Mouse (Mus musculus) stomach, embryonic 15.5 days (tissue): Measurements from ENCODE around the gene Ms4a10. TPM values are rescaled to one million over a fixed set of nuclear protein-coding genes. Genes with fewer than 3 reads are reported as not detected.
A peak's percentile ranks its signal among the peaks of the same experiment; 100 is the strongest.

Experiments used
- ATAC-seq: fragments of 200-750 bp; cut with Nextera tagmentation; 2 replicates; pipeline ENCODE4 v1.8.0; 2017; ENCODE audit warnings: low read depth, moderate number of reproducible peaks, moderate TSS enrichment; ENCODE audit not compliant: insufficient read depth, low FRiP score
- H3K27ac ChIP-seq: fragments of 300-500 bp; sonication (generic); 2 replicates; pipeline ENCODE4 v1.5.1; 2015; ENCODE audit warnings: mild to moderate bottlenecking, inconsistent platforms
- H3K27me3 ChIP-seq: fragments of 300-500 bp; sonication (generic); replicated peaks from 2 replicates; pipeline ENCODE4 v1.6.1; 2015; ENCODE audit warnings: inconsistent platforms
- H3K36me3 ChIP-seq: fragments of 300-500 bp; sonication (generic); 2 replicates; pipeline ENCODE4 v1.6.1; 2015; ENCODE audit warnings: inconsistent platforms
- H3K4me1 ChIP-seq: fragments of 300-500 bp; sonication (generic); 2 replicates; pipeline ENCODE4 v1.6.1; 2015; ENCODE audit warnings: inconsistent platforms
- H3K4me2 ChIP-seq: fragments of 300-500 bp; sonication (generic); 2 replicates; pipeline ENCODE4 v1.6.1; 2015; ENCODE audit warnings: mild to moderate bottlenecking, inconsistent platforms
- H3K4me3 ChIP-seq: fragments of 300-500 bp; sonication (generic); replicated peaks from 2 replicates; pipeline ENCODE4 v1.5.1; 2015; ENCODE audit warnings: inconsistent platforms
- H3K9ac ChIP-seq: fragments of 300-500 bp; sonication (generic); 2 replicates; pipeline ENCODE4 v1.6.1; 2015; ENCODE audit warnings: inconsistent platforms
- H3K9me3 ChIP-seq: fragments of 300-500 bp; sonication (generic); 2 replicates; pipeline ENCODE4 v1.6.1; 2016; ENCODE audit warnings: inconsistent platforms
- WGBS: fragments of 180-500 bp; shearing (Covaris S2); methylation state at CpG from one replicate; pipeline ENCODE4 v1.1.7; 2015; 5-methylcytosine and 5-hydroxymethylcytosine counted together
- polyA plus RNA-seq: library from polyadenylated mRNA; unstranded; fragments of >200 nt; fragmentation: Nextera tagmentation; extraction: Ambion mirVana; gene quantifications from 2 replicates; pipeline ENCODE4 v1.2.1, GENCODE M21; 2015

Gene Ms4a10
- polyA plus RNA-seq, 1 experiment from 2014 or later = 7.0 TPM

DNA sequence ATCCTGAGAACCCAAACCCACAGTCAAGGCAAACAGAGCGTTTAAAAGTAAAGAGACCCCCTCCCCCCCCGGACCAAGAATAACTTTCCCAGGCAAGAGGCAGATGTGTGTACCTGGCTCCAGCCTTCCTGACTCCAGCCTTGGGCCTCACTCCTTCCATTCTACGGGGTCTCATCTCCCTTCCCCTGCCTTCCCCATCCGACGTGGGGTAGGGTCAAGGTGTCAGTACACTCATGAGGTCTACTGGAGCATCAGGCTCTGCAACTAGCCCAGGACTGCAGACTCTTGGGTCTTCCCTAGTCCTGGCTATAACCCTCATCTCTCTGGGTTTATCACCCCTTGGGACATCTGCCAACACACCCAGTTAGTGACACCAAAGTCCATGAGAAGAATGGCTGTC lies 5.7 kb upstream of the Ms4a10 start:
- ATAC-seq = no peak
- Histone ChIP-seq H3K4me3 (no peak overlapping the region), H3K4me2 (no peak overlapping the region), H3K9me3 (no peaks in the 10 kb centered on the region), H3K9ac (no peak overlapping the region), H3K36me3 (no peaks in the 10 kb centered on the region), H3K27me3 (no peaks in the 10 kb centered on the region), H3K27ac (no peak overlapping the region), H3K4me1 (0 out of 2 replicates have a peak, but pooled peaks cover 5% of the 10 kb centered on the region)
- WGBS = 83% methylated on average over 5 of the region's 5 CpGs

DNA sequence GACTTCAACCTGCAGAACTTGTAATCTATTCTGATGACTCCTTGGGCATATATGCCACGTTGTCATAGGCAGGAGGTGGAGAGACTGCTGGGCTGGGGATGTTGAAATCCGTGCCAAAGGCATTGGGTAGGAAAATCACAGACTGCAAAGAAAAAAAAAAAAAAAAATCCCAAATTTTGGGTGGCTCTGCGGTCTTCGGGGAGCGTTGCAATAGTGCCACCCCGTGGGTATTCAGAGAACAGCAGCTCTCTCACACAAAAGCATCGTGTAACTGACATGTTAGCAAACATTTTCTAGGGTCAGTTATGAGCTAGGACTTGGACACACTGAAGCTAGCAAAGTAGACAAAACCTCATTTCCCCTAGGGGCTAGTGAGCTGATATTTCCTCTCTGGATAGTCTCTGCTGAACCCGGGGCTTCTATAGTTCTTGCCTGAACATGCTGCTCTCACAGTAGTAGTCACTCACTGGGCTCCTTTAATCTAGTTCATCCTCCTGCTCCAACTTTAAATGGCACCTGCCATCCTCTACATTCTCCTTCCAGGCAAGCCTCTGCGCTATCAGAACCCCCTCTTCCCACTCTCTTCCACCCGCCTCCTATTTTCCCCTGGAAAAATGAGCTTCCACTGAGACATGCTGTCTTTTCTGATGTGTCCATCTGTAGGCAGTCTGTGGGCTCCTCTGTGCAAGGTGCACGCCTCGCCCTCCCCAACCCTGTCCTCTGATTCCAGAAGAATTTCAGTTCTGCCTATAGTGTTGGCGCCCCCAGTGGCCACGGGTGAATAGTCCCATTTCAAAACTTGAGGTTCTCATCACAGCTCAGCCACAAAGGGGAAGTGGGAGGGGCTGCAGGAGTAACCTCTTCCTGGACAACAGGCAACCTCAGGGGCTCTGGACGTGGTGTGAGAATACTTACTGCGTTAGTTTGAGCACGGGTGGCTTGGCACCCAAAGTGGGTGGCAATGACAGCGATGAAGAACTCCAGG lies 5.0 kb upstream of the Ms4a10 start:
- Histone ChIP-seq H3K4me1 (0 out of 2 replicates have a peak, but pooled peaks cover 6% of the 10 kb centered on the region), H3K36me3 (no peaks in the 10 kb centered on the region), H3K4me2 (peak overlapping the region; percentile 23), H3K9ac (no peak overlapping the region), H3K27me3 (no peaks in the 10 kb centered on the region), H3K9me3 (no peaks in the 10 kb centered on the region), H3K27ac (no peak overlapping the region), H3K4me3 (no peak overlapping the region)
- ATAC-seq = no peak
- 12% methylated on average over 18 of the region's 18 CpGs for WGBS

DNA sequence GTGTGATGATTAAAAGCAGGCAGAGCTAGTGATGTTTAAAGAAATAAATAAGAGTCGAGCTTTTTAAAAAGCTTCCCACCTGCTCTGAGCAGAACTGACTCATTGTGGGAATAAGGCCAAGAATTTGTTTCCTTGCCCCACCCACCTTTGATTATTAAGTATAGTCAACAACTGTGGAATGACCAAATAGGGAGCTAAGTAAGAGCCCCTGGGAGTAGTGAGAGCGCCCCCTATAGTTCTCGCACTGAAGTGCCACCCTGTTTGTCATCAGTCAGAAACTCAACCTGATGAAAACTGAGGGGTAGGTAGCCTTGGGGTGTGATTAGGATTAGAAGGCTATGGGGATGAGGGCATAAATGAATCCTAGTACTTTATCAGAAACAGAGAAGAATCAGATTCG lies 1.8 kb upstream of the Ms4a10 start:
- no peak overlapping the region for H3K9ac ChIP-seq
- no peak overlapping the region for H3K27ac ChIP-seq
- peaks cover 22% of the 10 kb centered on the region for H3K4me1 ChIP-seq
- WGBS = 33% methylated on average over 4 of the region's 4 CpGs
- H3K9me3 ChIP-seq = no peaks in the 10 kb centered on the region
- H3K4me3 ChIP-seq = no peak overlapping the region
- no peak overlapping the region for H3K4me2 ChIP-seq
- H3K27me3 ChIP-seq = no peaks in the 10 kb centered on the region
- no peak for ATAC-seq
- H3K36me3 ChIP-seq = no peaks in the 10 kb centered on the region

DNA sequence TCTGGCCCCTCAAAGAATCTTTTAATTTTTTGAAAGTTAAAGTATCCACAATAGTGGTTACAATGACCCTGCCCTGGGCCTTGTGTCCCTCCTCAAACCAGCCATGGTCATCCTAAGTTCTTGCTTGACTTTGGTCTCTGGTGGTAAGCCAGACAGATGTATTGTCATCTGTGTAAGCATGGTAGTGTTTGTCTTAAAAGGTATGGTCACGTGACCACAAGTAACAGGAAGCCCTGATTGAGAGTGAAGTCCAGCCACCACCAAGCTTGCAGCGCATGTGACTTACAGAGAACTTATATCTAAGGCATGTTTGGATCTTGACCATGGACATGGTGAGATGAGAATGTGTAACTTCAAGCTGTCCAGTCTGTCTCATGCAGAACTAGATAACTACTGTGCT lies 717 bp upstream of the Ms4a10 start:
- no peaks in the 10 kb centered on the region for H3K9me3 ChIP-seq
- H3K27me3 ChIP-seq = no peaks in the 10 kb centered on the region
- H3K36me3 ChIP-seq = no peaks in the 10 kb centered on the region
- peaks cover 22% of the 10 kb centered on the region for H3K4me1 ChIP-seq
- no peak overlapping the region for H3K9ac ChIP-seq
- ATAC-seq = no peak
- no peak overlapping the region for H3K27ac ChIP-seq
- no peak overlapping the region for H3K4me2 ChIP-seq
- 74% methylated on average over 2 of the region's 2 CpGs for WGBS
- H3K4me3 ChIP-seq = no peak overlapping the region

DNA sequence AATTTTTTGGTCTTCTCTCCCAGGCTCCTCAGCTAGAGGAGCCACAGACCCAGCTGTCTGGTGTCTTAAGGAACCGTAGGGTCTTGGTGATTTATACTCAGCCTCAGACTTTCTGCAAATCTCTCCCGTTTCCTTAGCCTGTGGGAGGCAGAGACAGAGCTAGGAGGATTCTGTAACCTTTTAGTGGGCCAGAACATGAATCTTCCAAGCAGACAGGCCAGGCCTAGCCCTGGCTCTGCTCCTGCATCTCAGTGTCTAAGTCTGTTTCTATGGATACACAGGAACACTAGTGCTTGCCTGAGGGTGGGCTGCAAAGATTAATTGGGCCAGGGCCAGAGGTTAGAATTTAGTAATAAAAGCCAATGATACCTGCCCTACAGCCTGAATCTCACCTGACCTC lies 1.3 kb downstream of the Ms4a10 start:
- Histone ChIP-seq H3K36me3 (no peaks in the 10 kb centered on the region), H3K4me2 (no peak overlapping the region), H3K27ac (peak overlapping the region; percentile 73; the same call in 1 of the 2 replicates), H3K9me3 (no peaks in the 10 kb centered on the region), H3K9ac (no peak overlapping the region), H3K27me3 (no peaks in the 10 kb centered on the region), H3K4me1 (peaks cover 19% of the 10 kb centered on the region), H3K4me3 (no peak overlapping the region)
- WGBS = 34% methylated on average over 2 of the region's 2 CpGs
- ATAC-seq = peak; percentile 43; the same call in 1 of the 2 replicates

DNA sequence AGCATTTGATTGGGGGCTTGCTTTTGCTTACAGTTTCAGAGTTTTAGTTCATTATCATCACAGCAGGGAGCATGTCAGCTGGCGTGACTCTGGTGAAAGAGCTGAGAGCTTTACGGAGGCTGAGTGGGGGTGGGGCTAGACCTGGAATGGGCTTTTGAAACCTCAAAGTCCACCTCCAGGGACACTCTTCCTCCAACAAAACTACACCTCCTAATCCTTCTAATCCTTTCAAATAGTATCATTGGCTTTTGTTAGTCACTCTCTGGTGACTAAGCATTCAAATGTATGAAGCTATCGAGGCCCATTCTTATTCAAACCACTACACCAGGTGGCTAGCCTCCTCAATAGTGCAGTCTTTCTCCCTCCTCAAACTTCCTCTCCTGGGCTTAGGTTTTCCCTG lies 1.8 kb downstream of the Ms4a10 start:
- WGBS = 70% methylated on average over 3 of the region's 3 CpGs
- Histone ChIP-seq H3K36me3 (no peaks in the 10 kb centered on the region), H3K27me3 (no peaks in the 10 kb centered on the region), H3K9me3 (no peaks in the 10 kb centered on the region), H3K27ac (peak overlapping the region; percentile 61; the same call in 1 of the 2 replicates), H3K9ac (no peak overlapping the region), H3K4me3 (no peak overlapping the region), H3K4me2 (no peak overlapping the region), H3K4me1 (peaks cover 19% of the 10 kb centered on the region)
- no peak for ATAC-seq

DNA sequence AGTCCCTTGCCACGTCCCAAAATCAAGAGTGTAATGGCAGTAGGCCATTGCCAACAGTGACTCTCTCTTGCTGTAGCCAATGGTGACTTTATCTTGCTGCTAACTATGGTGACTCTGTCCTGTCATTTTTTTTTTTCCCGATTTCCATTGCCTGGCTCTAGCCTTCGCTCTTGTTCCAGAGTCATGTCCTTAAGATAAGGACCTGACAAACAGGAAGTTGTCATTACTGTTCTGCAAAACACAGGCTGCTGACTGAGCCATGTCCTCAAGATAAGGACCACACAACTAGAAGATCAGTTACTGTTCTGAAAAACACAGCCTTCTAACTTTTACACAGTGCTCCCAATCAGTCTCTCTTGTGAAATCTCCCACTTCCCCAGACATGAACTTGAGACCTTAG lies 4.0 kb downstream of the Ms4a10 start:
- H3K9ac ChIP-seq = no peak overlapping the region
- no peak for ATAC-seq
- WGBS = 66% methylated on average over 3 of the region's 3 CpGs
- H3K4me3 ChIP-seq = no peak overlapping the region
- peaks cover 17% of the 10 kb centered on the region for H3K4me1 ChIP-seq
- H3K27ac ChIP-seq = no peak overlapping the region
- no peaks in the 10 kb centered on the region for H3K27me3 ChIP-seq
- H3K36me3 ChIP-seq = no peaks in the 10 kb centered on the region
- H3K4me2 ChIP-seq = no peak overlapping the region
- H3K9me3 ChIP-seq = no peaks in the 10 kb centered on the region

DNA sequence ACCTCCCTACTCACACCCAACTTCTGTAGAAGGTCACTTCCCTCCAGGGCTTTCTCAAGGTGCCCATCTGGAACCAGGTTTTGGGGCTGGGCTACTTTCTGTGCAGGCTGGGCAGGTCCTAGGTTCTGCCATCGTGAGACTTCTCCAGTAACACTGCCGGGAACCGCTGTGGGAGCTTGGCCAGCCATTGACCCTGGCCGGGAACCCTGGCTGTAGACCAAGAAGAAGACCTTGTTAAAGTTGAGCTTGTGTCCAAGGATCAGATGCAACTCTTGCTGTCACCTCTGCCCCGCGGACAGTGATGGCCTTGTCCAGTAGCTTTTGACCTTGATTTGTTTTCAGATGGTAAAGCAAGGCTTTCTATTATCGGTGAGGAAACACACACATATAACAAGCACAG lies 5.9 kb downstream of the Ms4a10 start:
- Histone ChIP-seq H3K4me3 (no peak overlapping the region), H3K4me2 (no peak overlapping the region), H3K4me1 (peaks cover 8% of the 10 kb centered on the region; the same call in 1 of the 2 replicates), H3K36me3 (no peaks in the 10 kb centered on the region), H3K9me3 (no peaks in the 10 kb centered on the region), H3K27ac (no peak overlapping the region), H3K9ac (no peak overlapping the region), H3K27me3 (no peaks in the 10 kb centered on the region)
- ATAC-seq = no peak
- 83% methylated on average over 7 of the region's 7 CpGs for WGBS

DNA sequence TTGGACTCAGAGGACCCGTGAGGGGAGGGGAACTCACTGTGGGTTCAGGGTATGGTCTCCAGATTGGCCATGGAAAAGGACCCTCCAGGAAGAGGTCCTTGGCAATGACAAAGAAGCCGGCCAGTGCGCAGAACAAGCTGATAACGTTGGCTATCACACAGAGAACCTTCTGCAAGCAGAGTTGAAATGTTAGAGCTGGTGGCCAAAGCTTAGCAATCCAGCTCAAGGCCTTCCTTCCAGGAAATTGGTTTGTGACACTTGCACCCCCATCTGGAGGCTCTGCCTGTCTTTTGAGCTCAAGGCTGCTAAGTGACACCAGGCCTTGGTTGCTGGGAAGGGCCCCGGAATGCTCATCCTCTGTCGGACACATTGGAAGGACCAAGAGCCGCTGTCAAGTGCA lies 8.7 kb downstream of the Ms4a10 start:
- WGBS = 88% methylated on average over 7 of the region's 7 CpGs
- ATAC-seq = no peak
- Histone ChIP-seq H3K9me3 (no peaks in the 10 kb centered on the region), H3K4me1 (no peaks in the 10 kb centered on the region), H3K27ac (no peak overlapping the region), H3K36me3 (no peaks in the 10 kb centered on the region), H3K27me3 (no peaks in the 10 kb centered on the region), H3K4me2 (no peak overlapping the region), H3K9ac (no peak overlapping the region), H3K4me3 (no peak overlapping the region)

DNA sequence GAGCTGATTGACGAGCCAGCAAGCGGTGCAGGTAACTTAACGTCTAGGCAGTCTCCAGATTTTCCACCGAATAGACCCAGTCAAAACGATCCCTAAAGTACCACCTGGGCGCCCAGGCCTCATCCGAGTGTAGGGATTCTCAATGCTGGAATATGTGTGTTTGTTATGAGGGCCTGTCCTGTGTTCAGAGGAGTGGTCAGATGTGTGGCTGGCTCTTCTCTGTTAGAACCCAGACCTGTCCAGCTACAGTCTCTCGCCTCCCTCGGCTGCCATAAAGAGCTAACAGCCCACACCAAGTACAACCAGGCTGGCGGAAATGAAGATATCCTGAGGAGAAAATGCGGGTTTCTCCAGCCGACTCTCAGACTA lies 14.5 kb downstream of the Ms4a10 start:
- no peaks in the 10 kb centered on the region for H3K36me3 ChIP-seq
- H3K4me3 ChIP-seq = no peak overlapping the region
- H3K27me3 ChIP-seq = peaks cover 4% of the 10 kb centered on the region; the same call in 1 of the 2 replicates
- no peak overlapping the region for H3K4me2 ChIP-seq
- WGBS = 38% methylated on average over 12 of the region's 12 CpGs
- H3K9ac ChIP-seq = no peak overlapping the region
- no peaks in the 10 kb centered on the region for H3K4me1 ChIP-seq
- H3K9me3 ChIP-seq = no peaks in the 10 kb centered on the region
- no peak for ATAC-seq
- no peak overlapping the region for H3K27ac ChIP-seq

DNA sequence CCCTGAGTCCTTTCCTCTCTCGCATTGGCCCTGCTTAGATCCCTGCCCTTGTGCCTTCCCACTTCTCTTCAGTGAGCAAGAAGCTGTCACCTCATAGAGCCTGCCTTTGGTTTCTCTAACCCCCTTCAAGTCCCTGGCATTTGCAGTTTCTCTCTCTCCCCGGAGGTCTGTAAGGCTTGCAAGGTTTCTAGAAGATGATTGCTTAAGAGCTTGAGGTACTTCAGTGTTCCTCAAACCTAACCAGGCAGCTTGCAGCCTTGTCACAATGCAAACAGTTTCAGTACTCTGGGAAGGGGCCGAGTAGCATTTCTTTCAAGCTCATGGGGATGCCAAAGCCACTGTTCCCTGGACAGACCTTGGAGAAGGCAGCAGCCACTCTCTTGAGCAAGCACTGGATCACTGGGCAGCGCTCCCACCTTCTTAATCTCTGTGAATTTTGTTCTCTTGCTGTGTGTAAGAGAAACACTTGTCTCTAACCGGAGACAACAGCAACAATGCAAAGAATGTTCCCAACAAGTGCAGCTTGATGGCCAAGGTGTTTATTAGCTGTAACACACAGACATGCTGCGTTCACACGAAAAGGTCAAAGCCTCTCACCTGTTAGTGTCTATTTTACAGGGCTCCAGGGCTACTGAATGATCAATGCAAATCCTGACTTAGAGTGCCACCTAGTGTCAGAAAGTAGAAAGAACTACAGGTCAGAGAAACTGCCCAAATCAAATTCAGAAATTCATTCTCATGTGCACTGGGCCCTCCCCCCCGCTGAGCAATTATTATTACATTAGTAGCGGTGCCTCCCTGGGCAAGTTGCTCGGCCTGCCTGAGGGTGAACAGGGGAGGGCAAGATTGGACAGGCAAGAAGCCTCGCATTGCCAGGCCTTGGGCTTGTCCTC lies 15.1 kb downstream of the Ms4a10 start:
- H3K9ac ChIP-seq = no peak overlapping the region
- peaks cover 4% of the 10 kb centered on the region; the same call in 1 of the 2 replicates for H3K27me3 ChIP-seq
- ATAC-seq = peak; percentile 64
- 25% methylated on average over 11 of the region's 11 CpGs for WGBS
- no peaks in the 10 kb centered on the region for H3K36me3 ChIP-seq
- no peak overlapping the region for H3K4me2 ChIP-seq
- H3K4me3 ChIP-seq = no peak overlapping the region
- no peak overlapping the region for H3K27ac ChIP-seq
- no peaks in the 10 kb centered on the region for H3K9me3 ChIP-seq
- no peaks in the 10 kb centered on the region for H3K4me1 ChIP-seq
